Mouse (Mus musculus) kidney, embryonic 15.5 days (tissue): Measurements from ENCODE around the gene Fasn. TPM values are rescaled to one million over a fixed set of nuclear protein-coding genes. Genes with fewer than 3 reads are reported as not detected.
A peak's percentile ranks its signal among the peaks of the same experiment; 100 is the strongest.

Source experiments
- ATAC-seq: fragments of 200-750 bp; cut with Nextera tagmentation; replicated peaks from 2 replicates; pipeline ENCODE4 v1.8.0; 2017; ENCODE audit warnings: moderate TSS enrichment; ENCODE audit not compliant: low FRiP score
- H3K27ac ChIP-seq: fragments of 300-500 bp; sonication (generic); 2 replicates; pipeline ENCODE4 v1.5.1; 2015; ENCODE audit warnings: mild to moderate bottlenecking, inconsistent platforms
- H3K27me3 ChIP-seq: fragments of 300-500 bp; sonication (generic); 2 replicates; pipeline ENCODE4 v1.6.1; 2015; ENCODE audit warnings: inconsistent platforms
- H3K36me3 ChIP-seq: fragments of 300-500 bp; sonication (generic); 2 replicates; pipeline ENCODE4 v1.6.1; 2015; ENCODE audit warnings: inconsistent platforms
- H3K4me1 ChIP-seq: fragments of 300-500 bp; sonication (generic); 2 replicates; pipeline ENCODE4 v1.6.1; 2015; ENCODE audit warnings: inconsistent platforms
- H3K4me2 ChIP-seq: fragments of 300-500 bp; sonication (generic); 2 replicates; pipeline ENCODE4 v1.6.1; 2015; ENCODE audit warnings: moderate library complexity, mild to moderate bottlenecking, inconsistent platforms
- H3K4me3 ChIP-seq: fragments of 300-500 bp; sonication (generic); replicated peaks from 2 replicates; pipeline ENCODE4 v1.5.1; 2015; ENCODE audit warnings: mild to moderate bottlenecking, inconsistent platforms
- H3K9ac ChIP-seq: fragments of 300-500 bp; sonication (generic); 2 replicates; pipeline ENCODE4 v1.6.1; 2015; ENCODE audit warnings: mild to moderate bottlenecking, inconsistent platforms
- H3K9me3 ChIP-seq: fragments of 300-500 bp; sonication (generic); replicated peaks from 2 replicates; pipeline ENCODE4 v1.6.1; 2016; ENCODE audit warnings: inconsistent platforms
- WGBS: fragments of 180-500 bp; shearing (Covaris S2); methylation state at CpG from one replicate; pipeline ENCODE4 v1.1.7; 2015; ENCODE audit warnings: mixed read lengths; 5-methylcytosine and 5-hydroxymethylcytosine counted together
- polyA plus RNA-seq: library from polyadenylated mRNA; unstranded; fragments of >200 nt; fragmentation: Nextera tagmentation; extraction: Ambion mirVana; gene quantifications from 2 replicates; pipeline ENCODE4 v1.2.1, GENCODE M21; 2015

Fasn gene
- polyA plus RNA-seq, 1 experiment from 2014 or later: 51.8 TPM

DNA sequence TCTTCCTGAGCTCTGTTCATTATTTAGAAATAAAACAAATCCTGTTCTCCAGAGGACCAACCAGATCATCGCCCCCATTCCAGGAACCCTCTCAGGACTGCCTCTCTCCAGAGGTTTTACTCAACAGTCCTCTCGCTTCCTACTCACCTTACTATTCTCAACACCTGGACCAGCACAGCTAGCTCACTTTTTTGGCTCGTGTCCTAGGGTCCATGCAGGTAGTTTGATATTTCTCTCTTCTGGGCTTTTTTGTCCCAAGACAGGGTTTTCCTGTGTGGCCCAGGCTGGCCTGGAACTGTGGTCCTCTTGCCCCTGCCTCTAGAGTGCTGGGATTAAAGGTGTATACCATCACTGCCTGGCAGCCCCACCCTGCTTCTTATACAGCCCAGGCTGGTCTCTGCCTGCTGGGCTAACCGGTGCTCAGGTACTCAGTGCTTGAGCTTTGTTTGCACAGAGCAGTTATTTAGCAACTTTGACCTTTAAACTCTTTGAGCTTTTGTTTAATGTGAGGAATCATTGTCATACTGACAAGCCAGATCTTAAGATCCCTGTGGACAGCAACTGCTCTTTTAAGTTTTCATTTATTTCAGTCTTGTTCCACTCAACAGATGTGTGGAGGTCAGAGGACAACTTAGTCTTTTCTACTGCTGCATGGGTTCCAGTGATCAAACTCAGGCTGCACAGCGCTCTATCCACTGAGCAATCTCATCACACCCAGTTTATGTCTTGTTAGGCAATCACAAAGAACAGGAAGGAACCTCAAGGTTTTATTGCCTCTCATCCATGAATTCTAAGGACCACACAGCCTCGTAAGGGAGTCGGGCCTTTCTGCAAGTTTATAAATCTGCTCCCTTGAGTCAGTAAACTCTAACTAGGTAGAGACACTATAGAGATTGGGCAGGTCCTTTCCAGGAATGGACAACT is 18.7 kb downstream of the Fasn start:
- Histone ChIP-seq H3K9ac (no peak overlapping the region), H3K4me3 (no peak overlapping the region), H3K27ac (no peak overlapping the region), H3K9me3 (no peaks in the 10 kb centered on the region), H3K27me3 (no peaks in the 10 kb centered on the region), H3K4me1 (peaks cover under 1% of the 10 kb centered on the region; the same call in 1 of the 2 replicates), H3K4me2 (no peak overlapping the region), H3K36me3 (peaks cover 60% of the 10 kb centered on the region)
- ATAC-seq: no peak
- WGBS: 77% methylated on average over 7 of the region's 7 CpGs

DNA sequence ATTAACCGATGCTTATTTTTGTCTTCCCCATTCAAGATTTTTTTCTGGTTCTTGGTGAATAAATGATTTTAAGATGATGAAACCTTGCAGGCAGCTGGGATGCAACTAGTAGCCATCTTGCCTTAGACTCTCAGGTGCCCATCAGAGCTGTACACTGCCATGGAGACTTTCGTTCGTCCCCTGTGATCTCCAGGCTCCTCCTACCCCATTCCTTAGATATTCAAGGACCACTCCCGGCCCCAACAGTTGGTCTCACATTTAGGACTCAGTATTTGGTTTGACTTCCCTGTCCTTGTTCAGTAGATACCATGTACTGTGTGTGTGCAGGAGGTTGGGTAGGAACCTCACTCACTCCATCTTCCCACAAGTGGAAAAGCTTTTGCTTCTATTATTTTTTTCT is 19.6 kb downstream of the Fasn start:
- Histone ChIP-seq H3K4me3 (no peak overlapping the region), H3K9me3 (no peaks in the 10 kb centered on the region), H3K4me1 (peaks cover 9% of the 10 kb centered on the region), H3K4me2 (no peak overlapping the region), H3K36me3 (peaks cover 51% of the 10 kb centered on the region), H3K9ac (no peak overlapping the region), H3K27me3 (no peaks in the 10 kb centered on the region), H3K27ac (no peak overlapping the region)
- WGBS: 80% methylated on average over 4 of the region's 4 CpGs
- ATAC-seq: no peak

DNA sequence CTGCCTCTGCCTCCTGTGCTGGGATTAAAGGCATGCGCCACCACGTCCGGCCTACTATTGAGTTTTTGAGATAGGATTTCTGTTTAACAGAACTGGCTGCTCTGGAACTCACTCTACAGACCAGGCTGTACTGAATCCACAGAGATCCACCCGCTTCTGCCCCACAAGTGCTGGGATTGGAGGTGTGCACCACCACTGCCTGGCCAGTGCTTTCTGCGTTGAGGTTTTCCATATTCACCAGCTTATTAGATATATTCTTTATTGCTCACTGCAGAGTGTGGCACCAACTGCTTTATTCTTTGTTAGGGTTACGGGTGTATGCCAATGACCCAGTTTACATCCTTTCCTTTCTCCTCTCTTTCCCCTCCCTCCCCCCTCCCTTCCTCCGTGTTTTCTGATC is 20.1 kb downstream of the Fasn start:
- no peak for ATAC-seq
- Histone ChIP-seq H3K4me3 (no peak overlapping the region), H3K4me2 (no peak overlapping the region), H3K4me1 (peaks cover 10% of the 10 kb centered on the region), H3K27me3 (no peaks in the 10 kb centered on the region), H3K36me3 (peaks cover 46% of the 10 kb centered on the region), H3K9me3 (no peaks in the 10 kb centered on the region), H3K27ac (no peak overlapping the region), H3K9ac (no peak overlapping the region)
- whole genome bisulfite sequencing: 77% methylated on average over 7 of the region's 7 CpGs

DNA sequence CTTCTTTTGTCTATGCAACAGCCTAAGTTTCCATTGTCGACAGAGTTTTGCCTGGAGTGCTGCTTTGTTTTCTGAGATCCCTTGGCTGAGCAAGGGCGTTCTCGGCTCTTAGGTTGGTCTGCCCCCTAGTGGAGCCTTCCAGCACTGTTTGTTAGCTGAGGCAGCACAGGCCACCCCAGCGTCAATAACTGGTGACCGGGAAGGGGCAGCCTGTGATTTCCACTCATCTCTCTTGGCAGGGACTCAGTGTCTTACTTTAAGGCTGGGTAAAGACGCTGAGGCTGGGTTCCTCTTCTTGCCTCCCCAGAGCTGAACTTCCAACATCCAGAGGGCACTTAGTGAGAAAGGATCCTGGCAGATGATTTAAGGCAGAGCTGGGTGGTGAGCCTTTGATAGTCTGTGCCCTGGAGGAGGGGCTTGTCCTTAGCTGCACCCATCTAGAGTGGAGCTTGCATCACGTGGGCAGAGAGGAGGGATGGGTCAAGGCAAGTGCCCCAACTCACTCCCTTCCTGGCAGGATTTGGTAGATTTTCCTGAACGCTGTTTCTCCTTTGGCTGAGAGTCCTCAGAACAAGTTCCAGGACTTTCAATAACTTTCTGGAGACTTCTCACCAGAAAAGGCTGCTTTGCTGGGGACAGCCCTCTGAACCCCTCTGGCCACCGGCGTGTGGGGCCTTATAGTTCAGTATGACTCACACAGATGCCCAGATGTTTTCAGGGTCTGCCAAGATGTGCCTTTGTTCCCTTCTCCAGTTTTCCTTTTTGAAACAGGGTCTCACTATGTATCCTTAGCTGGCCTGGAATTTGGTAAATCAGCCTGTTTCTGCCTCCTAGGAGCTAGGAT is 24.1 kb downstream of the Fasn start:
- Histone ChIP-seq H3K27me3 (no peaks in the 10 kb centered on the region), H3K36me3 (peaks cover 6% of the 10 kb centered on the region), H3K9me3 (no peaks in the 10 kb centered on the region), H3K4me3 (no peak overlapping the region), H3K9ac (peak overlapping the region; percentile 22; the same call in 1 of the 2 replicates), H3K4me1 (peaks cover 20% of the 10 kb centered on the region), H3K4me2 (peak overlapping the region; percentile 43), H3K27ac (peak overlapping the region; percentile 57; the same call in 1 of the 2 replicates)
- WGBS: 9% methylated on average over 10 of the region's 10 CpGs
- peak; percentile 71 for ATAC-seq

DNA sequence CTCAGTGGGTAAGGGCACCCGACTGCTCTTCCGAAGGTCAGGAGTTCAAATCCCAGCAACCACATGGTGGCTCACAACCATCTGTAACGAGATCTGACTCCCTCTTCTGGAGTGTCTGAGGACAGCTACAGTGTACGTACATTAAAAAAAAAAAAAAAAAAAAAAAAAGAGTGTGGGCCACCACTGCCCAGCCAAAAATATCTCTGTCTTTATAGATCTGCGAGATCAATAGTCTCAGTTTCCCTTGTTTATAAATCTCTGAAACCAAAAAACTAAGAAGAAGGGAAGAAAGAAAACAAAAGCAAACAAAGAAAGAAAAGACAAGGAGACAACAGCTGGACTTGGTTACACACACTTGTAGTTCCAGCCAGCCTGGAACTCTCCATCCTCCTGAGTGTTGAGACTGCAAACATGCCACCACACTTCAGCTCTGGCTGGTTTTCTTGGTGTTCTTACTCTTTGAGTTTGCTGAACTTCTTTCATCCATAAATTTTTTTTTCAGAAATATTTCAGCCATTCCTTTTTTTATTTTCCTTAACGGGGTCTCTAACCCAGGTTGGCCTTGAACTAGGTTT is 24.9 kb downstream of the Fasn start:
- H3K36me3 ChIP-seq: peaks cover 5% of the 10 kb centered on the region
- H3K9ac ChIP-seq: no peak overlapping the region
- ATAC-seq: no peak
- 75% methylated on average over 6 of the region's 6 CpGs for WGBS
- H3K4me3 ChIP-seq: no peak overlapping the region
- no peak overlapping the region for H3K27ac ChIP-seq
- peaks cover 29% of the 10 kb centered on the region for H3K4me1 ChIP-seq
- H3K4me2 ChIP-seq: no peak overlapping the region
- no peaks in the 10 kb centered on the region for H3K9me3 ChIP-seq
- H3K27me3 ChIP-seq: no peaks in the 10 kb centered on the region

DNA sequence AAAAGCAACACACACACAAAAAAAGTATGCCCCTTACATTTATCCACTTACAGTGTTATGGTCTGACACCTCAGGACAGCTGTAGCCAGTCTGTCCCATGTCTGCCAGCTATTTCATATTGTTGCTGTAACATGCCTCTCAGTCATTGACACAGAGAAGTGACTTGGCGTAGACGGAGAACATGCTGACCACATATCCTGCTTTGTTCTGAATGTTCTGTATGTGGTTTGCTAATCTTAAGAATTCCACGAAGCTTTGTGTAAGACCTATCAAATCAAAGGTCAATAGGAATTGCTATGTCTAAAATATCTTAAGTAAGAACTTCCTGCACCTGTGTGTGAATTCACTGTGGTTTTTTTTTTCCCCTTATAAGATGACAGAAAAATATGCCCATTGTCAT is 26.1 kb downstream of the Fasn start:
- Histone ChIP-seq H3K4me3 (no peak overlapping the region), H3K4me1 (peaks cover 31% of the 10 kb centered on the region), H3K9me3 (no peaks in the 10 kb centered on the region), H3K36me3 (peaks cover 17% of the 10 kb centered on the region), H3K4me2 (no peak overlapping the region), H3K27ac (no peak overlapping the region), H3K9ac (no peak overlapping the region), H3K27me3 (no peaks in the 10 kb centered on the region)
- 87% methylated on average over 3 of the region's 3 CpGs for WGBS
- ATAC-seq: no peak

DNA sequence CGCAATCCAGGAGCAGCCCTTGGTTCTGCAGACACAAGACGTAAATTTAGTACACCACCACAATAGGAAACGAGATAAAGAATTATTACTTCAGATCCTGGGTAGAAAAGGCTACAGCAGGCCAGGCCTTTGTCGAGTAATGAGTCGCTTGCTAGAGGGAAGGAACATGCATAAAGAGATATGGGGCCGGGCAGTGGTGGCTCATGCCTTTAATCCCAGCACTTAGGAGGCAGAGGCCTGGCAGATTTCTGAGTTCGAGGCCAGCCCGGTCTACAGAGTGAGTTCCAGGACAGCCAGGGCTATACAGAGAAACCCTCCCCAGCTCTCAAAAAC is 27.8 kb downstream of the Fasn start:
- Histone ChIP-seq H3K9ac (peak overlapping the region; percentile 95; the same call in 1 of the 2 replicates), H3K4me3 (peak overlapping the region; percentile 99), H3K36me3 (peaks cover 34% of the 10 kb centered on the region), H3K27me3 (no peaks in the 10 kb centered on the region), H3K9me3 (no peaks in the 10 kb centered on the region), H3K4me2 (peak overlapping the region; percentile 93), H3K27ac (peak overlapping the region; percentile 84), H3K4me1 (peaks cover 33% of the 10 kb centered on the region)
- 26% methylated on average over 8 of the region's 8 CpGs for WGBS
- no peak; the same call in 1 of the 2 replicates for ATAC-seq

DNA sequence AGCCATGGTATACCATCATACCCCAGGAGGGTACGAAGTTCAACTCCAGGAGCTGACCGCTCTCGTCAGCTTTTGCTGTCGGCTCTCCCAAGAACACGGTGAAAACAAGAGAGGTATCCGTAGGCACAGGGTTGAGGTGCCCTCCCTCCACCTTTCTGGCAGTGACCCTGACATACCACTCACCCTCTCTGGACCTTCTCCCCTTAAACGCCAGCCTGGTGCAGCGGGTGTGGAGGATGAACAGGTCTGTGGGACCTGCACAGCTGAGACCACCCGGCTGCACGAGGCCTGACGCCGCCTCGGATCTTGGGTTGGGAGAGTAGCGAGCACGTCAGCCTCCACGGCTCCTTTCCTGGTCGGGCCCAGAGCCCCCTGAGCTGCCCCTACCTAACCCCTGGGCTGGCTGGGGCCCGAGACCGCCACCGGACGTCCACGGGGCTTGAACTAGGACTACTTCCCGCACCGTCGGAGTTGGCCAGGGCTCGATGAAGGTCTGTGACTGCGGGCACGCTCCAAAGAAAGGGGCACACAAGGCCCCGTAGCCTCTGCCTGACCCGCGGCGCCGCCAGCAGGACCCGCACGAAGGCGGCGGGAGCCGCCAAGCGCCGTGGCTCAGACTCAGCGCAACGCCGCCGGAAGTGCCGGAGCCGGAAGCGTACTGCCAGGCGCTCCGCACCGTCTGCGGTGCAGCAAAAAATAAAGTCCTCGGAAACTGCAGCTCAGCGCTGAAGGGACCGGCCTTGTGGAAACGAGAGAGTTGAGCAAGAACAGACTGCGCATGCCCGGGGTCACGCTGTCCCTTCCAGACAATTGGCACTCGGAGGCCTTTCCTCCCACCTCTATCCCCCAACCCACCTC is 28.4 kb downstream of the Fasn start, which contains the start of gene Dus1l:
Dus1l (minus strand) TSS at position 648 of the 858 bp plus-strand sequence.
- Histone ChIP-seq H3K27me3 (no peaks in the 10 kb centered on the region), H3K27ac (peak within 1 kb of the TSS; percentile 84), H3K9me3 (no peaks in the 10 kb centered on the region), H3K36me3 (peaks cover 40% of the 10 kb centered on the region), H3K4me1 (peaks cover 38% of the 10 kb centered on the region), H3K9ac (peak within 1 kb of the TSS; percentile 95), H3K4me3 (peak within 1 kb of the TSS; percentile 99), H3K4me2 (peak within 1 kb of the TSS; percentile 93)
- WGBS: 2% methylated on average over 59 of the region's 59 CpGs
- peak; percentile 81 for ATAC-seq

DNA sequence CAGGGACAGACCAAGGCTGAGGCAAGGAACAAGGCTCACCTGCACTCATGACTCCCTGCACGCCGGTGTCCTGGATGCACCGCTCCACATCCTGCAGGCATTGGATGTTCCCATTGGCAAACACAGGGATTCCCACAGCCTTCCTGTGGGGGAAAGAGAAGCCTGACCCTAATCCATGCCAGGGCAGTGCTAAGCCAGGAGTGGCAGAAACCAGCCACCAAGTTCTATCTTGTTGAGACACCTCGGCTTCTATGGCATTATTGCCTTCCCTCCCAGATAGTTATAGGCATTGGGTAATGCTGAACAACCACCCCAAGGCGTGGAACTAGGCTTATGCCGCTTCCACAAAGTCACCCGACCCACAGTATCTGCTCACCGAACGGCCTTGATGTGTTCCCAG is 31.7 kb downstream of the Fasn start:
- Histone ChIP-seq H3K36me3 (peaks cover 70% of the 10 kb centered on the region), H3K9ac (no peak overlapping the region), H3K4me3 (no peak overlapping the region), H3K27me3 (no peaks in the 10 kb centered on the region), H3K4me2 (no peak overlapping the region), H3K9me3 (no peaks in the 10 kb centered on the region), H3K4me1 (peaks cover 28% of the 10 kb centered on the region), H3K27ac (no peak overlapping the region)
- 96% methylated on average over 9 of the region's 9 CpGs for WGBS
- ATAC-seq: no peak

DNA sequence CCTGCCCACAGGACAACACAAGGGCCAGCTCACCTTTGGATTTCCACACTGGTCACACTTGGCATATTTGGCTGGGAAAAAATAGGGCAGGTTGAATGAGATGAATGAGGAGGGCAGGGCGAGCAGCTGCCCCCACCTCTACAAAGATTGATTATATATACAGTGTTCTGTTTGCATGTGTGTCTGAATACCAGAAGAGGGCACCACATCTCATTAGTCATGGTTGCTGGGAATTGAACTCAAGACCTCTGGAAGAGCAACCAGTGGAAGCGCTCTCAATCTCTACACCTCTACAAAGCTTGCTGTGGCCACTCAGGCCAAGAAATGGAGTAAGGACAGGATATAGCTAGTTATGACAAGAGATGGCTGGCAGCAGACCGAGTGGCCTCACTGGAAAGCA is 34.5 kb downstream of the Fasn start:
- Histone ChIP-seq H3K36me3 (peaks cover 89% of the 10 kb centered on the region), H3K9ac (no peak overlapping the region), H3K27me3 (no peaks in the 10 kb centered on the region), H3K9me3 (no peaks in the 10 kb centered on the region), H3K4me3 (no peak overlapping the region), H3K4me1 (peaks cover 27% of the 10 kb centered on the region), H3K4me2 (no peak overlapping the region), H3K27ac (no peak overlapping the region)
- ATAC-seq: no peak
- 94% methylated on average over 3 of the region's 3 CpGs for WGBS

DNA sequence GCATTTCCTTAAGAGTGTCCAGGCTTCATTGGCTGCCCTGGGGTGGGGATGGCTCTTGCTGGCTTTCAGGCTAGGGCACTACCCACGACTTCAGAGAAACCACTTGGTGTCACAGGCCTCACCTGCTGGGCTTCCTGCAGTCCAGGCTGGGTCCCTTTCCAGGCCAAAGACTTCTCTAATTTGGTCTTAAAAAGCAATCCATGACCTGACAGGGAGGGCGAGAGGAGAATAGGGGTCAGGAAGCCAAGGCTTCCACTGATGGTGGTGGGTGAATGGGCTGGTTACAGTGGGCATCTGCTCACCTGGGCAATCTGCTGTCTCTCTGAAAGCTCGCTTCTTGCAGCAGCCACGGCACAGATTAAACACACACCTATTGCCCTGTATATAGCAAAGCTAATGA is 35.0 kb downstream of the Fasn start:
- Histone ChIP-seq H3K4me1 (peaks cover 23% of the 10 kb centered on the region), H3K9ac (no peak overlapping the region), H3K36me3 (peaks cover 84% of the 10 kb centered on the region), H3K27me3 (no peaks in the 10 kb centered on the region), H3K9me3 (no peaks in the 10 kb centered on the region), H3K4me2 (no peak overlapping the region), H3K4me3 (no peak overlapping the region), H3K27ac (no peak overlapping the region)
- 85% methylated on average over 4 of the region's 4 CpGs for WGBS
- ATAC-seq: no peak
